ENCODE assay signal across 24 mouse cellular contexts in the genomic region with DNA sequence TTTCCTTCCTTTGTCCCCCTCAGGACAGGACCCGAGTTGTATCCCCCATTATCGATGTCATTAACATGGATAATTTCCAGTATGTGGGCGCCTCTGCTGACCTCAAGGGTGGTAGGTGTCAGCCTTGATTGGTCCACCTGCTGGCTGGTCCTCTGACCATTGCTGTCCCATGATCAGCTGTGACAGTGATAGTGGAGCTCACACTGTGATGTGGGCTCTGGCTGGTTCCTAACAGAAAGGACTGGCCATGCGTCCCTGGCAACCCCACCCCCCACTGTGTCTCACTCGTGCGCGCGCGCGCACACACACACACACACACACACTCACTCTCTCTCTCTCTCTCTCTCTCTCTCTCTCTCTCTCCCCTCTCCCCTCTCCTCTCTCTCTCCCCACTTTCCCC.
A peak's percentile ranks its signal among the peaks of the same experiment; 100 is the strongest.
DNase-seq lines count a peak whose midpoint lies in the region; ATAC-seq lines count a peak whose summit lies in the region.
"Had no signal": no experiment of that assay in that cellular context is flagged by ENCODE, and none has a peak within 500 bp of the region (broad histone marks: within the 10 kb centered on the region; RNA-seq: fewer than 3 reads in every experiment).

No protein-coding gene starts in this region.

- H3K4me1 ChIP-seq in hindbrain, embryonic 10.5 days (replicated peaks): peaks cover 40% of the 10 kb centered on the region
- peaks cover 10% of the 10 kb centered on the region; the same call in 1 of the 2 replicates for H3K4me1 ChIP-seq in hindbrain, embryonic 14.5 days (replicated peaks; ENCODE audit: control insufficient read depth, insufficient read depth, low read length)
- H3K4me1 ChIP-seq in neural tube, embryonic 12.5 days: peaks cover 16% of the 10 kb centered on the region; the same call in 1 of the 2 replicates
- no peaks in the 10 kb centered on the region for H3K4me1 ChIP-seq in neural tube, embryonic 15.5 days
- peaks cover 15% of the 10 kb centered on the region for H3K4me1 ChIP-seq in midbrain, embryonic 13.5 days (replicated peaks)

- no peaks in the 10 kb centered on the region for H3K9me3 ChIP-seq in hindbrain, embryonic 10.5 days
- H3K9me3 ChIP-seq in hindbrain, embryonic 14.5 days (ENCODE audit: control insufficient read depth, low read length): no peaks in the 10 kb centered on the region
- H3K9me3 ChIP-seq in neural tube, embryonic 12.5 days: no peaks in the 10 kb centered on the region
- no peaks in the 10 kb centered on the region for H3K9me3 ChIP-seq in neural tube, embryonic 15.5 days (replicated peaks)
- H3K9me3 ChIP-seq in midbrain, embryonic 13.5 days: no peaks in the 10 kb centered on the region
- H3K9me3 ChIP-seq: heart, embryonic 15.5 days had no signal

- H3K27me3 ChIP-seq in hindbrain, embryonic 10.5 days (ENCODE audit: insufficient read depth, poor library complexity, severe bottlenecking): no peaks in the 10 kb centered on the region
- no peaks in the 10 kb centered on the region for H3K27me3 ChIP-seq in hindbrain, embryonic 14.5 days (ENCODE audit: control insufficient read depth, insufficient read depth, low read length)
- no peaks in the 10 kb centered on the region for H3K27me3 ChIP-seq in neural tube, embryonic 12.5 days (replicated peaks)
- H3K27me3 ChIP-seq in neural tube, embryonic 15.5 days (replicated peaks): no peaks in the 10 kb centered on the region
- H3K27me3 ChIP-seq in midbrain, embryonic 13.5 days: no peaks in the 10 kb centered on the region
- H3K27me3 ChIP-seq: heart, embryonic 15.5 days had no signal

- no peak overlapping the region for H3K4me2 ChIP-seq in hindbrain, embryonic 14.5 days (replicated peaks)
- no peak overlapping the region for H3K4me2 ChIP-seq in neural tube, embryonic 12.5 days (replicated peaks)
- H3K4me2 ChIP-seq in neural tube, embryonic 15.5 days: no peak overlapping the region
- H3K4me2 ChIP-seq in midbrain, embryonic 13.5 days (replicated peaks): no peak overlapping the region
- H3K4me2 ChIP-seq: heart, embryonic 15.5 days had no signal

- H3K27ac ChIP-seq in hindbrain, embryonic 10.5 days: peak overlapping the region; percentile 69
- H3K27ac ChIP-seq in hindbrain, embryonic 14.5 days: no peak overlapping the region
- no peak overlapping the region for H3K27ac ChIP-seq in neural tube, embryonic 12.5 days
- H3K27ac ChIP-seq in neural tube, embryonic 15.5 days (replicated peaks): no peak overlapping the region
- H3K27ac ChIP-seq in midbrain, embryonic 13.5 days: peak overlapping the region; percentile 53
- H3K27ac ChIP-seq: heart, embryonic 15.5 days; liver, embryonic 14.5 days; macrophage; stomach, postnatal 0 days had no signal

- no peak for ATAC-seq in hindbrain, embryonic 14.5 days (ENCODE audit: low FRiP score)
- ATAC-seq in neural tube, embryonic 12.5 days (ENCODE audit: low FRiP score, low read depth): peak; percentile 53; the same call in 1 of the 2 replicates
- ATAC-seq in neural tube, embryonic 15.5 days (ENCODE audit: low FRiP score): no peak
- no peak for ATAC-seq in midbrain, embryonic 13.5 days
- ATAC-seq: intestine, postnatal 0 days had no signal

- 51% methylated on average over 10 of the region's 10 CpGs for WGBS in hindbrain, embryonic 10.5 days
- 44% methylated on average over 10 of the region's 10 CpGs for whole genome bisulfite sequencing in hindbrain, embryonic 14.5 days
- WGBS in neural tube, embryonic 12.5 days: 71% methylated on average over 10 of the region's 10 CpGs
- 51% methylated on average over 10 of the region's 10 CpGs for WGBS in neural tube, embryonic 15.5 days
- WGBS in midbrain, embryonic 13.5 days: 56% methylated on average over 10 of the region's 10 CpGs

- no peak overlapping the region for H3K9ac ChIP-seq in hindbrain, embryonic 14.5 days
- H3K9ac ChIP-seq in neural tube, embryonic 12.5 days: no peak overlapping the region
- no peak overlapping the region for H3K9ac ChIP-seq in neural tube, embryonic 15.5 days (replicated peaks)
- no peak overlapping the region for H3K9ac ChIP-seq in midbrain, embryonic 13.5 days (replicated peaks)
- H3K9ac ChIP-seq: forebrain, postnatal 0 days; heart, embryonic 15.5 days; liver, embryonic 14.5 days had no signal

- peak; percentile 34 for DNase-seq in embryo, embryonic 11 days
- DNase-seq in embryo, embryonic 10 days (ENCODE audit: low spot score): no peak
- DNase-seq in hindbrain, embryonic 10.5 days (ENCODE audit: low spot score): peak; percentile 34
- DNase-seq in hindbrain, embryonic 14.5 days (ENCODE audit: low spot score): no peak
- DNase-seq in adrenal gland, postnatal 25 days: no peak
- DNase-seq: adrenal gland, adult 8-10 months; heart, postnatal 36 days; kidney, adult 9 months; kidney, postnatal 14 days; liver; lung, adult 2 months; right cerebral cortex, postnatal 4 days; thymus, adult 18-20 months; thymus, postnatal 25 days had no signal

- H3K36me3 ChIP-seq in hindbrain, embryonic 10.5 days: peaks cover 94% of the 10 kb centered on the region
- peaks cover 63% of the 10 kb centered on the region for H3K36me3 ChIP-seq in hindbrain, embryonic 14.5 days (replicated peaks; ENCODE audit: control insufficient read depth, insufficient read depth)
- peaks cover 67% of the 10 kb centered on the region for H3K36me3 ChIP-seq in neural tube, embryonic 12.5 days
- H3K36me3 ChIP-seq in neural tube, embryonic 15.5 days: peaks cover 66% of the 10 kb centered on the region
- H3K36me3 ChIP-seq in midbrain, embryonic 13.5 days: peaks cover 81% of the 10 kb centered on the region
- H3K36me3 ChIP-seq: G1E had no signal

- H3K4me3 ChIP-seq in hindbrain, embryonic 10.5 days: no peak overlapping the region
- no peak overlapping the region for H3K4me3 ChIP-seq in hindbrain, embryonic 14.5 days (replicated peaks; ENCODE audit: low read length)
- H3K4me3 ChIP-seq in neural tube, embryonic 12.5 days: no peak overlapping the region
- H3K4me3 ChIP-seq in neural tube, embryonic 15.5 days (replicated peaks): no peak overlapping the region
- H3K4me3 ChIP-seq in midbrain, embryonic 13.5 days (replicated peaks): no peak overlapping the region
- H3K4me3 ChIP-seq: heart, embryonic 15.5 days had no signal

Comparison
In these comparisons a context has a peak if more than half of its experiments do, and no peak if none do; other contexts are left out.
1. DNase-seq: peak in embryo, embryonic 11 days (single experiment) and hindbrain, embryonic 10.5 days (single experiment); none in embryo, embryonic 10 days (single experiment), hindbrain, embryonic 14.5 days (single experiment) and adrenal gland, postnatal 25 days (single experiment).
2. H3K27ac ChIP-seq: peak in hindbrain, embryonic 10.5 days (single experiment) and midbrain, embryonic 13.5 days (single experiment); none in hindbrain, embryonic 14.5 days (single experiment), neural tube, embryonic 12.5 days (single experiment) and neural tube, embryonic 15.5 days (single experiment).